Mouse (Mus musculus): ENCODE measurements at regions not wholly inside any gene's neighbourhood (a gene's known extent, or its start where the extent isn't known, plus 50 kb on each side); places are given as distances from the start of the nearest gene placed in this dataset.

GRCm38 (mm10) chr3:39202662-39203061 lies 315.9 kb downstream of the Fat4 start:
- Histone ChIP-seq H3K27me3 (ENCODE audit: control insufficient read depth, insufficient read depth, insufficient read length) (no peaks in the 10 kb centered on the region), H3ac (ENCODE audit: control insufficient read depth, insufficient read length) (no peak overlapping the region), H3K4me3 (no peak overlapping the region), H3K4me2 (ENCODE audit: low read depth) (no peak overlapping the region), H3K36me3 (ENCODE audit: control insufficient read depth, insufficient read depth) (no peaks in the 10 kb centered on the region), H3K79me2 (ENCODE audit: control insufficient read depth, insufficient read depth) (no peaks in the 10 kb centered on the region)
- TF ChIP-seq CEBPB (IDR thresholded peaks at IDR 0.05; ENCODE audit: insufficient read depth, poor library complexity, severe bottlenecking) (no peak), MYOD1 (IDR thresholded peaks at IDR 0.05; ENCODE audit: control insufficient read depth in 1 of 3, insufficient read length in 2 of 3, low read depth in 2 of 3) (no peak), SRF (IDR thresholded peaks at IDR 0.05; ENCODE audit: control insufficient read depth, insufficient read length, low read depth) (no peak), MYOG (IDR thresholded peaks at IDR 0.05; ENCODE audit: control insufficient read depth in 1 of 3, insufficient read depth in 1 of 3, insufficient read length in 2 of 3, low read depth in 2 of 3) (no peak), REST (IDR thresholded peaks at IDR 0.05; ENCODE audit: insufficient read depth, insufficient read length) (no peak), E2F4 (IDR thresholded peaks at IDR 0.05; ENCODE audit: insufficient read depth) (no peak), MAX (IDR thresholded peaks at IDR 0.05; ENCODE audit: low read depth) (no peak), POLR2AphosphoS2 (IDR thresholded peaks at IDR 0.05; ENCODE audit: insufficient read length, low read depth) (no peak), POLR2A (IDR thresholded peaks at IDR 0.05; ENCODE audit: insufficient read length, low read depth) (no peak), USF1 (IDR thresholded peaks at IDR 0.05; ENCODE audit: low read depth) (no peak), TCF12 (IDR thresholded peaks at IDR 0.05; ENCODE audit: insufficient read depth, poor library complexity, severe bottlenecking) (no peak), TCF3 (IDR thresholded peaks at IDR 0.05; ENCODE audit: insufficient read length, low read depth) (no peak)

DNA sequence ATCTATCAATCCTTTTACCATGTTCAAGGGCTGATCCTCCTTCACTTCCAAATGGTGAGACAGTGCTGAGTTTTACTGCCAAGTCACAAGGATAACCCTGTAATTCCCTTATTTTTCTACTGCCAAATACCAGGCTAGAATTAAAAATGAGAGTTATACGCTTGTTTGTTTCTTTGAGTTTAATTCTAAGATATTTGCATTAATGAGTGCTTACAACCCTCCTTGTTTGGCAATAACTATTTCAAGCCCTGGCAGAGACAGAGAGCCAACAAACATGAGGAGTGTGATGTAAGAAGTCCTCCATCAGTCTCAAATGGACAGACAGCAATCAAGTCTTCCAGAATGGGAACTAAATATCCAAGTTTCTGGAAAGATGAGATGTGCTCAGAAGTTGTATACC lies 321.9 kb downstream of the Fat4 start:
- no peak overlapping the region for H3ac ChIP-seq (ENCODE audit: control insufficient read depth, insufficient read length)

GRCm38 (mm10) chr3:39209382-39210165 lies 322.8 kb downstream of the Fat4 start:
- no peak overlapping the region for H3K4me2 ChIP-seq (ENCODE audit: low read depth)
- H3K36me3 ChIP-seq (ENCODE audit: control insufficient read depth, insufficient read depth): no peaks in the 10 kb centered on the region
- TF ChIP-seq E2F4 (IDR thresholded peaks at IDR 0.05; ENCODE audit: insufficient read depth) (no peak), POLR2A (IDR thresholded peaks at IDR 0.05; ENCODE audit: insufficient read length, low read depth) (no peak), SRF (IDR thresholded peaks at IDR 0.05; ENCODE audit: control insufficient read depth, insufficient read length, low read depth) (no peak), MAX (IDR thresholded peaks at IDR 0.05; ENCODE audit: low read depth) (no peak), USF1 (IDR thresholded peaks at IDR 0.05; ENCODE audit: low read depth) (no peak), TCF12 (IDR thresholded peaks at IDR 0.05; ENCODE audit: insufficient read depth, poor library complexity, severe bottlenecking) (no peak), MYOG (IDR thresholded peaks at IDR 0.05; ENCODE audit: control insufficient read depth in 1 of 3, insufficient read depth in 1 of 3, insufficient read length in 2 of 3, low read depth in 2 of 3) (no peak), POLR2AphosphoS2 (IDR thresholded peaks at IDR 0.05; ENCODE audit: insufficient read length, low read depth) (no peak), TCF3 (IDR thresholded peaks at IDR 0.05; ENCODE audit: insufficient read length, low read depth) (no peak), REST (IDR thresholded peaks at IDR 0.05; ENCODE audit: insufficient read depth, insufficient read length) (no peak), CEBPB (IDR thresholded peaks at IDR 0.05; ENCODE audit: insufficient read depth, poor library complexity, severe bottlenecking) (no peak), MYOD1 (IDR thresholded peaks at IDR 0.05; ENCODE audit: control insufficient read depth in 1 of 3, insufficient read length in 2 of 3, low read depth in 2 of 3) (no peak)
- no peaks in the 10 kb centered on the region for H3K79me2 ChIP-seq (ENCODE audit: control insufficient read depth, insufficient read depth)
- no peak overlapping the region for H3ac ChIP-seq (ENCODE audit: control insufficient read depth, insufficient read length)
- H3K4me3 ChIP-seq: no peak overlapping the region
- no peaks in the 10 kb centered on the region for H3K27me3 ChIP-seq (ENCODE audit: control insufficient read depth, insufficient read depth, insufficient read length)

More for the DNA sequence above, 321.9 kb downstream of the Fat4 start:
- Histone ChIP-seq H3K27me3 (ENCODE audit: control insufficient read depth, insufficient read depth, insufficient read length) (no peaks in the 10 kb centered on the region), H3K79me2 (ENCODE audit: control insufficient read depth, insufficient read depth) (no peaks in the 10 kb centered on the region), H3K4me2 (ENCODE audit: low read depth) (no peak overlapping the region), H3K4me3 (no peak overlapping the region), H3K36me3 (ENCODE audit: control insufficient read depth, insufficient read depth) (no peaks in the 10 kb centered on the region)
- TF ChIP-seq CEBPB (IDR thresholded peaks at IDR 0.05; ENCODE audit: insufficient read depth, poor library complexity, severe bottlenecking): no peak
- TF ChIP-seq POLR2AphosphoS2 (IDR thresholded peaks at IDR 0.05; ENCODE audit: insufficient read length, low read depth): no peak

DNA sequence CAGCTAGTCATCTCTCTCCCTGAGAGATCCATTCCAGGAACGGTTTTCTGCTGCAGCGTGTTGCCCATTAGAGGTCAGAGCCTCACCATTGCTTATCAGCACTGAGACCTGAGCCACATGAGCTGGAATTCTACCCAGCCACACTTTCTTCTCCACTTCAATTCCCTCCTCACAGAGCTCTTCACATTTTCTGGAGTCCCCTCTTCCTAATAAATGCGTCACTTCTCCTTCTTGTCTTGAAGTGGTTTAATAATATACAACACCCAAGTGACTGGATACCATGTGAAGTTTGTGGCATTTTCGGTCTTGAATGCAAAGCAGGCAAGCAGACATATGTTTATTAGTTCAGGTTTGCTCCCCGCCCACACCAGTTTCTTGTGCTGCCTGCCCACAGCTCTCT lies 324.9 kb downstream of the Fat4 start:
- Histone ChIP-seq H3ac (ENCODE audit: control insufficient read depth, insufficient read length) (no peak overlapping the region), H3K4me3 (no peak overlapping the region), H3K79me2 (ENCODE audit: control insufficient read depth, insufficient read depth) (no peaks in the 10 kb centered on the region), H3K4me2 (ENCODE audit: low read depth) (no peak overlapping the region), H3K27me3 (ENCODE audit: control insufficient read depth, insufficient read depth, insufficient read length) (no peaks in the 10 kb centered on the region), H3K36me3 (ENCODE audit: control insufficient read depth, insufficient read depth) (no peaks in the 10 kb centered on the region)
- TF ChIP-seq MAX (IDR thresholded peaks at IDR 0.05; ENCODE audit: low read depth) (no peak), CEBPB (IDR thresholded peaks at IDR 0.05; ENCODE audit: insufficient read depth, poor library complexity, severe bottlenecking) (no peak), MYOD1 (IDR thresholded peaks at IDR 0.05; ENCODE audit: control insufficient read depth in 1 of 3, insufficient read length in 2 of 3, low read depth in 2 of 3) (no peak), POLR2AphosphoS2 (IDR thresholded peaks at IDR 0.05; ENCODE audit: insufficient read length, low read depth) (no peak), MYOG (IDR thresholded peaks at IDR 0.05; ENCODE audit: control insufficient read depth in 1 of 3, insufficient read depth in 1 of 3, insufficient read length in 2 of 3, low read depth in 2 of 3) (no peak), SRF (IDR thresholded peaks at IDR 0.05; ENCODE audit: control insufficient read depth, insufficient read length, low read depth) (no peak), TCF3 (IDR thresholded peaks at IDR 0.05; ENCODE audit: insufficient read length, low read depth) (no peak), POLR2A (IDR thresholded peaks at IDR 0.05; ENCODE audit: insufficient read length, low read depth) (no peak), REST (IDR thresholded peaks at IDR 0.05; ENCODE audit: insufficient read depth, insufficient read length) (no peak)

All from myocyte (in vitro differentiated cells).